Mouse (Mus musculus): ENCODE data around the gene Lrrc1.
A peak's percentile ranks its signal among the peaks of the same experiment; 100 is the strongest.

Gene Lrrc1

GRCm38 (mm10) chr9:77386751-77387150 is 157.9 kb downstream of the Lrrc1 start:
- no peak for DNase-seq (ENCODE audit: low spot score in 2 of 2)

GRCm38 (mm10) chr9:77385611-77386010 is 159.1 kb downstream of the Lrrc1 start:
- DNase-seq (ENCODE audit: low spot score in 2 of 2) = no peak

- no peak for DNase-seq (ENCODE audit: low spot score in 2 of 2)
Observed at GRCm38 (mm10) chr9:77384651-77385050, 160.0 kb downstream of the Lrrc1 start.

- DNase-seq (ENCODE audit: low spot score in 2 of 2) = no peak
Observed at GRCm38 (mm10) chr9:77383951-77384350, 160.7 kb downstream of the Lrrc1 start.

GRCm38 (mm10) chr9:77382514-77382913 is 162.2 kb downstream of the Lrrc1 start:
- DNase-seq (ENCODE audit: low spot score in 2 of 2) = no peak

- peak; percentile 36 to 67 for DNase-seq (ENCODE audit: low spot score in 2 of 2)
Observed at GRCm38 (mm10) chr9:77381565-77381964, 163.1 kb downstream of the Lrrc1 start.

Data from spleen, postnatal 10 days (tissue).